ENCODE assay signal across 9 mouse cellular contexts in genomic region chr2:43622844-43623243, GRCm38 (mm10).
DNase-seq lines count a peak whose midpoint lies in the region; TF ChIP-seq lines count a peak whose summit lies in the region.
"Had no signal": no experiment of that assay in that cellular context is flagged by ENCODE, and none has a peak within 500 bp of the region (broad histone marks: within the 10 kb centered on the region; RNA-seq: fewer than 3 reads in every experiment).

No protein-coding gene starts in this region.

- H3K79me2 ChIP-seq in liver, adult 2 months (ENCODE audit: control insufficient read depth, insufficient read depth, low read length) = no peaks in the 10 kb centered on the region

- WGBS in liver, adult 2 months = 3% methylated on average over 1 of the region's 1 CpGs

- no peaks in the 10 kb centered on the region for H3K27me3 ChIP-seq in liver, adult 2 months (ENCODE audit: control insufficient read depth, insufficient read depth, low read length)
- H3K27me3 ChIP-seq: limb, embryonic 13.5 days; stomach, embryonic 15.5 days had no signal

- no peak overlapping the region for H3K9ac ChIP-seq in liver, adult 2 months (ENCODE audit: low read depth, low read length)
- H3K9ac ChIP-seq: limb, embryonic 13.5 days; stomach, embryonic 15.5 days had no signal

- no peaks in the 10 kb centered on the region for H3K4me1 ChIP-seq in liver, adult 2 months (ENCODE audit: control insufficient read depth, insufficient read depth, low read length)
- H3K4me1 ChIP-seq: limb, embryonic 13.5 days; stomach, embryonic 15.5 days had no signal

- TF ChIP-seq CTCF in liver, adult 2 months (IDR thresholded peaks at IDR 0.05; ENCODE audit: low read depth, low read length) = peak; percentile 59

- TF ChIP-seq POLR2A in liver, adult 2 months (IDR thresholded peaks at IDR 0.05; ENCODE audit: extremely low read depth, insufficient read depth, low read length) = no peak

- DNase-seq in liver, adult 2 months (ENCODE audit: extremely low read depth, low read depth, low spot score) = no peak
- DNase-seq in liver (no peak), MN1 (ENCODE audit: low spot score) (peak; percentile 36)
- peak; percentile 13 for DNase-seq in embryo, embryonic 11.5 days (ENCODE audit: low read depth, low spot score)
- peak; percentile 20 for DNase-seq in naive thymus-derived CD4-positive, alpha-beta T cell, adult 2 months (ENCODE audit: low read depth)
- no peak for DNase-seq in natural killer cell, adult 2 months (ENCODE audit: low spot score in 2 of 2)
- no peak for DNase-seq in layer of hippocampus, postnatal 25 days (ENCODE audit: extremely low spot score in 1 of 2, low spot score in 1 of 2)

- H3K27ac ChIP-seq in liver, adult 2 months (replicated peaks; ENCODE audit: insufficient read depth, low read depth, low read length) = no peak overlapping the region
- H3K27ac ChIP-seq: limb, embryonic 13.5 days; stomach, embryonic 15.5 days had no signal

- H3K4me3 ChIP-seq in liver, adult 2 months (ENCODE audit: insufficient read depth, low read depth, low read length) = no peak overlapping the region
- H3K4me3 ChIP-seq: limb, embryonic 13.5 days; stomach, embryonic 15.5 days had no signal

- H3K36me3 ChIP-seq in liver, adult 2 months (ENCODE audit: control insufficient read depth, insufficient read depth, low read length) = peaks cover 43% of the 10 kb centered on the region
- H3K36me3 ChIP-seq: limb, embryonic 13.5 days; stomach, embryonic 15.5 days had no signal

Comparison
In these comparisons a context has a peak if more than half of its experiments do, and no peak if none do; other contexts are left out.
1. DNase-seq: peak in MN1 (single experiment), embryo, embryonic 11.5 days (single experiment) and naive thymus-derived CD4-positive, alpha-beta T cell, adult 2 months (single experiment); none in liver, adult 2 months (single experiment), liver (single experiment), natural killer cell, adult 2 months (0 of 2) and layer of hippocampus, postnatal 25 days (0 of 2).